Mouse (Mus musculus): ENCODE measurements at regions not wholly inside any gene's neighbourhood (a gene's known extent, or its start where the extent isn't known, plus 50 kb on each side); places are given as distances from the start of the nearest gene placed in this dataset.

DNA sequence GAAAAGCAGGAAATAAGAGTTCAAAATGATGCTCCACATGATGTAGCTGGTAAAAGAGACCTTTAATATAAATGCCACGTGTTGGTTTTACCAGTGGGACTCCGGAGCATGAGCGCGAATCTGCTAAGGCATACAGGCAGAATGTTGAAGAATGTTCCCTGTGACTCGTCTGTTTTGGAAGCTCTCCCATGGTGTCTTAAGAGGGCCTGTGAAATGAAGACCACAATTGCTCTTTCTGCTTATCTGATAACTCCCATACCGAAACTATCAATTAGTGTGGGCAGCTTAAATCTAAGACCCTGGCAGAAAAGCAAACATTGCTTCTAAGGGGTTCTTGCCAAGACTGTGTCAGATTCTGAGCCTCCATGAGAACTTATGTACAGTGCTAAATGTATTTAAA, 804.9 kb upstream of the Arrdc4 start:
- TF ChIP-seq CTCF (IDR thresholded peaks at IDR 0.05; ENCODE audit: borderline replicate concordance, extremely low read depth, insufficient read depth, insufficient read length) (no peak), POLR2A (IDR thresholded peaks at IDR 0.05; ENCODE audit: borderline replicate concordance, extremely low read depth, insufficient read depth, insufficient read length, poor library complexity, severe bottlenecking) (no peak)
